Mouse (Mus musculus) limb, embryonic 15.5 days (tissue): ENCODE results near the gene S100a16. TPM values are rescaled to one million over a fixed set of nuclear protein-coding genes. Genes with fewer than 3 reads are reported as not detected.

Experiments used
- ATAC-seq: fragments of 200-750 bp; cut with Nextera tagmentation; 2 replicates; pipeline ENCODE4 v1.8.0; 2017; ENCODE audit warnings: low read depth, moderate TSS enrichment; ENCODE audit not compliant: insufficient number of reproducible peaks, low FRiP score, low TSS enrichment
- H3K27ac ChIP-seq: fragments of 300-500 bp; sonication (generic); 2 replicates; pipeline ENCODE4 v1.5.1; 2015; ENCODE audit warnings: moderate library complexity, mild to moderate bottlenecking, inconsistent platforms
- H3K27me3 ChIP-seq: fragments of 300-500 bp; sonication (generic); 2 replicates; pipeline ENCODE4 v1.6.1; 2015; ENCODE audit warnings: inconsistent platforms
- H3K36me3 ChIP-seq: fragments of 300-500 bp; sonication (generic); 2 replicates; pipeline ENCODE4 v1.6.1; 2015; ENCODE audit warnings: inconsistent platforms
- H3K4me1 ChIP-seq: fragments of 300-500 bp; sonication (generic); 2 replicates; pipeline ENCODE4 v1.6.1; 2015; ENCODE audit warnings: inconsistent platforms
- H3K4me2 ChIP-seq: fragments of 300-500 bp; sonication (generic); 2 replicates; pipeline ENCODE4 v1.6.1; 2015; ENCODE audit warnings: mild to moderate bottlenecking, inconsistent platforms
- H3K4me3 ChIP-seq: fragments of 300-500 bp; sonication (generic); 2 replicates; pipeline ENCODE4 v1.5.1; 2015; ENCODE audit warnings: mild to moderate bottlenecking, inconsistent platforms
- H3K9ac ChIP-seq: fragments of 300-500 bp; sonication (generic); 2 replicates; pipeline ENCODE4 v1.6.1; 2015; ENCODE audit warnings: inconsistent platforms
- H3K9me3 ChIP-seq: fragments of 300-500 bp; sonication (generic); 2 replicates; pipeline ENCODE4 v1.6.1; 2016; ENCODE audit warnings: inconsistent platforms
- WGBS: fragments of 180-500 bp; shearing (Covaris S2); methylation state at CpG from one replicate; pipeline ENCODE4 v1.1.7; 2015; 5-methylcytosine and 5-hydroxymethylcytosine counted together
- polyA plus RNA-seq: library from polyadenylated mRNA; unstranded; fragments of >200 nt; fragmentation: Nextera tagmentation; extraction: Ambion mirVana; gene quantifications from 2 replicates; pipeline ENCODE4 v1.2.1, GENCODE M21; 2015

Gene S100a16
- polyA plus RNA-seq, 1 experiment from 2014 or later = 426 TPM

DNA sequence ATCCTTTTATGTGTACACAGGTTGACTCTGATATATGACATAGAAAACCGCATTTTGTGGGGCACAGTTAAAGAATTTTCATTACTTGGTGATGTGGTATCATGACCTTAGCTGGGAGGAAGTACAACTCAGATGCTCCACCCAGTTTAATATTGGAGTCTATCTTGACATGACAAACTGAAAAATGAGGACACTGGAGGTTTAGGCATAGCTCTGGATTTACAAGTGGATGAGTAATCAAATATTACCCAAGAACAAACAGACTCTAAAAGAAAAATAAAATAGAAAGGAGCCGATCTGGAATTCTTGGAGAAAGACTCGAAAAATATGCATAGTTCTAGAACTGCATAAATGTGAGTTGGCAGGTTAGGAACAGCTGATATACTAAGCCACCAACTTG, 38.3 kb downstream of the S100a16 start:
- WGBS = 77% methylated on average over 3 of the region's 3 CpGs
- H3K27me3 ChIP-seq = no peaks in the 10 kb centered on the region

DNA sequence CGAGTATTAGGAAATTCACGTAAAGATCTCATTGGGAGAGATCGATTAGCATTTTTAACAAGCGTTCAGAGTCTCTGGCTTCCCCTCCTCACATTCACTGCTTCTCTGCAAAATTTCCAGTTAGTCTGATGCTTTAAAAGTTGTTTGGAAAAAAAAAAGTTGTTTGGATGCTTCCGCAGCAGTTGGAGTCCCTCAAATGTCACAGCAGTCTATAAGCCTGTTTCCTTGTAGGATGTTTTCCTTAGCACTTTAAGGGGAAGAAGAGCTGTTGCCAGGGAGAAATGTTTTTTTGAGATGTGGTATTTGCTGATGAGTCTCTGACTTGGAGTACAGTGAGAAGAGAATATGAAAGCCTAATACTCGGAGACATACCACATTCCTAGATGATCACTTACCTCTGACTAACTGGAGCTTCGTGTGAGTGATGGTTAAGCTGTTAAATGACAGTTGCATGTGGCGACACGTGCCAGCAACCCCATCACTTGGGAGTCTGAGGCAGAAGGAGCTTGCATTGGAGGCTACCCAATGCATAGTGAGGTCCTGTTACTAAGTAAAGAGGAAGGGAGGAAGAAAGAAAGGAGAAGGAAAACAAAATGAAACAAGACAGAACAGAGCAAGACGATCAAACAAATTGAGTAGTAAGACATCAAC, 39.4 kb downstream of the S100a16 start:
- no peak overlapping the region for H3K9ac ChIP-seq

More for the DNA sequence above, 38.3 kb downstream of the S100a16 start:
- H3K9me3 ChIP-seq = no peaks in the 10 kb centered on the region
- no peak overlapping the region for H3K4me2 ChIP-seq
- no peak overlapping the region for H3K27ac ChIP-seq
- H3K9ac ChIP-seq = no peak overlapping the region
- no peaks in the 10 kb centered on the region for H3K36me3 ChIP-seq
- H3K4me1 ChIP-seq = peaks cover 10% of the 10 kb centered on the region
- no peak for ATAC-seq
- no peak overlapping the region for H3K4me3 ChIP-seq

DNA sequence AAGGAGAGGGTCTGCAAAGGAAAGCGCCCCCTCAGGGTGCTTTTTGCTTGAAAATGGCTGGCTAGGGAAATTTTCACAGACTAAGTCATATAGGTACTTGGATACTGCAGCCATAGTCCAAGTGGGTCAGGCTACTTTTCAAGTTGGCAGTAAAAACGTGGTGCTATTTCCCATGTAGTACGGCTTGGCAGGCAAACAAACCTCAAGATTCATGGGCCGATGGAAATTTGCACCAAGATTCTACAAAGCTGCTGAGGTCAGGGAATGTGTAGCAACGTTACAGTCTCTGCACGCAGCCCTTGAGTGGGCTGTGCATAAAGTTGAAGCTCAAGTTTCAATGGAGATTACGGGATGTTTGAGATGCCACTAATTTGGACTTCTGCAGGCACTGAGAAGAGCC, 42.4 kb downstream of the S100a16 start:
- peak; percentile 62; the same call in 1 of the 2 replicates for ATAC-seq
- Histone ChIP-seq H3K27ac (peak overlapping the region; percentile 55), H3K36me3 (no peaks in the 10 kb centered on the region), H3K4me1 (peaks cover 17% of the 10 kb centered on the region), H3K27me3 (no peaks in the 10 kb centered on the region), H3K9me3 (no peaks in the 10 kb centered on the region), H3K9ac (no peak overlapping the region), H3K4me2 (no peak overlapping the region), H3K4me3 (no peak overlapping the region)
- 30% methylated on average over 7 of the region's 7 CpGs for WGBS

More for the DNA sequence above, 39.4 kb downstream of the S100a16 start:
- Histone ChIP-seq H3K4me1 (peaks cover 11% of the 10 kb centered on the region), H3K27ac (no peak overlapping the region), H3K4me2 (no peak overlapping the region), H3K4me3 (no peak overlapping the region), H3K27me3 (no peaks in the 10 kb centered on the region), H3K36me3 (no peaks in the 10 kb centered on the region), H3K9me3 (no peaks in the 10 kb centered on the region)
- WGBS = 58% methylated on average over 10 of the region's 10 CpGs
- no peak for ATAC-seq

DNA sequence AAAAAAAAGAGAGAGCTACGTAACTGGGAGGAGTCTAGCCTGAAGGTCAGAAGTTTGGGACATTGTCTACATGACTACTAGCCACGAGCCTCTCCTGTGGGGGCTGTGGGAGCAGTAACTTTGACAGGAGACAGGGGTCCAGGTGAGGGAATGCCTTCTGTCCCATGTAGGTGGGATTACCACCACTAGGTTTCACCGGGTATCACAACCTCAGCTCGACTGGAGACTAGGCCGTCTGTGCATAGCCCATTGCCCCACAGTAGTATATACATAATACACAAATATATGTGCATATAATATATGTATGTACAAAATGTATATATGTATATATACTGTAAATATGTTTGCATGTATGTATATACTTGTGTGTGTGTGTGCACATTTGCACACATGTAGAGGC, 44.1 kb downstream of the S100a16 start:
- no peaks in the 10 kb centered on the region for H3K9me3 ChIP-seq
- H3K9ac ChIP-seq = no peak overlapping the region
- no peaks in the 10 kb centered on the region for H3K36me3 ChIP-seq
- H3K4me3 ChIP-seq = no peak overlapping the region
- H3K27ac ChIP-seq = no peak overlapping the region
- peaks cover 25% of the 10 kb centered on the region for H3K4me1 ChIP-seq
- ATAC-seq = no peak
- 91% methylated on average over 5 of the region's 5 CpGs for WGBS
- H3K4me2 ChIP-seq = no peak overlapping the region
- H3K27me3 ChIP-seq = no peaks in the 10 kb centered on the region

DNA sequence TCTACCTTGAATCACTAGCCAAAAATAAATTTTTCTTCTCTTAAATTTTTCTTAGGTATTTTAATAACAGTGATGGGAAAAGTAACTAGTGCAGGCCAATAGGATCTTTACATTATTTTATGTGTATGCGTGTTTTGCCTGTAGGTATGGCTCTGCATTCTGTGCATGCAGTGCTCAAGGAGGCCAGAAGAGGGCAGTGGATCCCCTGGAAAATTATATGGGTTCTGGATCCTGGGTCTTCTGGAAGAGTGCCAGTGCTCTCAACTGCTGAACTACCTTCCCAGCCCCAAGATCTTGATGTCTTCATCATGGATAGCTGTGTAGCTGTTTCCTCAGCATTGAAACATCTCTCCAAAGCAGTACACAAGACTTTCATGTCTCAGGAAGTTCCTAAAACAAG, 45.1 kb downstream of the S100a16 start:
- H3K4me2 ChIP-seq = no peak overlapping the region
- no peak overlapping the region for H3K27ac ChIP-seq
- H3K9me3 ChIP-seq = no peaks in the 10 kb centered on the region
- H3K4me1 ChIP-seq = peaks cover 34% of the 10 kb centered on the region
- H3K9ac ChIP-seq = no peak overlapping the region
- no peak for ATAC-seq
- no peaks in the 10 kb centered on the region for H3K36me3 ChIP-seq
- no peak overlapping the region for H3K4me3 ChIP-seq
- 98% methylated on average over 1 of the region's 1 CpGs for WGBS
- no peaks in the 10 kb centered on the region for H3K27me3 ChIP-seq

DNA sequence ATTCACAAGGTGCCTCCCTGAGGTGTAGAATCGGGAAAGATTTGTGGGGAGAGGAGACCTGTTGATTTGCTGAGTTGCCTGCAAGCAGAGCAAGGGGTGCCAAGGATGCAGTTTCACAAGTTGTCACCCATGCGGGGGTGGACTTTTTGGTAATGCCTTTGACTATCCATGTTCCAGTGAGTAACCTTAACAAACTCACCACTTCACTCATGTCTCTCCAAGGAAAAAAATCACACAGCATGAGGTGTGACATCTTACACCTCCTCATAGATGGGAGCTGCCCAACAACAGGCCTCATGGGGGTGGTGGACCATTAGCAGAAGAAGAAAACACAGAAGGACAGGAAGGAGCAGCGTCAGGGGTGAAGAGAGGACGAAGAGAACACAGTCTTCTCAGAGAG, 45.5 kb downstream of the S100a16 start:
- no peak for ATAC-seq
- Histone ChIP-seq H3K9me3 (no peaks in the 10 kb centered on the region), H3K4me1 (peaks cover 38% of the 10 kb centered on the region), H3K9ac (no peak overlapping the region), H3K27me3 (no peaks in the 10 kb centered on the region), H3K27ac (no peak overlapping the region), H3K36me3 (no peaks in the 10 kb centered on the region), H3K4me2 (no peak overlapping the region), H3K4me3 (no peak overlapping the region)
- 78% methylated on average over 4 of the region's 4 CpGs for WGBS

DNA sequence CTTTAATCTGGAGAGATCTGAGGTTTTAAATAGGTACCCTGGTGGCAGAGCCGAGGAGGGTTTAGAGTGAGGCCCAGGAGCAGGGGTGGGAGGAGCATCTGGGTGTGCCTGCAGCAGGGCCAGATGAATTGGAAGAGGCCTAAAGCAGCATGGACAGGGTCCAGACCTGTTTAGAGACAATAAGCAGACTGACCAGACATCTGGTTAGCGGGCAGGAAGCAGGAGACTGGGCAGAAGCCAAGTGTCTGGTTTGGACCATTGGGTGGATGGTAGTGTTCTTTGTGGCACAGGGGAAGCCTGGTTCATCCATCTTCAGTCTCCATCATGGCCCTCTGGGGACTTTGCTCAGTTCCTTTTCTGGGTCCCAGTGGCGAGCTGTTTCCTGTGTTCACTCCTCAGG, 46.8 kb downstream of the S100a16 start:
- Histone ChIP-seq H3K4me1 (peaks cover 42% of the 10 kb centered on the region), H3K4me2 (no peak overlapping the region), H3K9me3 (no peaks in the 10 kb centered on the region), H3K27ac (no peak overlapping the region), H3K27me3 (no peaks in the 10 kb centered on the region), H3K4me3 (no peak overlapping the region), H3K36me3 (no peaks in the 10 kb centered on the region), H3K9ac (no peak overlapping the region)
- 37% methylated on average over 3 of the region's 3 CpGs for WGBS
- no peak for ATAC-seq

DNA sequence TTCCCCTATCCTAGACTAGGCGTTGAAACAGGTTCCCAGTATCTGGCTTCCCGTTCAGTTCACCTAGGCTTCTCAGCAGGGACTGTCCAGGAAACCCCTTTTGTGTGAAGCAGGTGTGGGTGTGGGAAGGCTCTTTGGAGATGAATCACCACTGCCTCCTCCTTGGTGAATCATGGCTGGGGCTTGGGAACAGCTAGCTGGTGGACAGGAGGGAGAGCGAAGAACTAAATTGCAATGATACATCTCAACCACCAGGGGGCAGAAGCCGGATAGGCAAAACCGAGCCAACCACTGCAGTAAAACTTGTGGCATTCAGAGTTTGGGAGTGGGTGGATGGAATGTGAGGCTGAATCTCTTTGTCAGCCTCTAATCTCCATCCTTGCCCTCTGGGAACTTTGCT, 48.5 kb downstream of the S100a16 start:
- Histone ChIP-seq H3K4me3 (no peak overlapping the region), H3K27me3 (no peaks in the 10 kb centered on the region), H3K9me3 (no peaks in the 10 kb centered on the region), H3K27ac (peak overlapping the region; percentile 71), H3K4me1 (peaks cover 31% of the 10 kb centered on the region), H3K9ac (no peak overlapping the region), H3K36me3 (no peaks in the 10 kb centered on the region), H3K4me2 (no peak overlapping the region)
- ATAC-seq = peak; percentile 41; the same call in 1 of the 2 replicates
- 30% methylated on average over 5 of the region's 5 CpGs for WGBS

DNA sequence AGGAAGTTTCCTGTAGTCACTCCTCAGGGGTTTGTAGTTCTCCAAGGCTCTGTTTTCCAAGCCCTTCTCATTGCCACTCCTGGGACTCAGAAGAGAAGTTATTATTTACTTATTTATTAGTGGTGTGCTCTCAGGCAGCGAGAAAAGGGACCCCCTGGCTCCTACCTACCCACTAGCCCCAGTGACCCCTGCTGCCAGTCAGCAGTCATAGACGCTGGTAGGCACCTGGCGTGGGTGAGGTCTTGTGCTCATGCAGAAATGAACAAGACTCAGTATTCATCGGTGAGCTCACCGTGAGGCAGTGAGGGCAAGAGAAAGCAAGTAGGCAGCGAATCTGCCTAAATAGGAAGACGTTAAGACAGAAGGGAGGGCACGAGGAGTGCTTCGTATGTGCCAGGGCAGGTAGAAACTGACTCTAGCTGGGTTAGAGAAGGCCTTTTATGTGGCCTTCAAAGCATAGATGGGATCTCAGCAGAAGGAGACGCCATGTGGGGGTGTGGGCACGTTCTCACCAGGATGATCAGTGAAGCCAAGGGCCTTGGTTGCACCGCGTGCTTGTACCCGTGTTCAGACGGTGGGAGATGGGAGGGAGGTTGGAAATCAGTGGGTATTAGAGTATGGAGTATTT, 49.1 kb downstream of the S100a16 start:
- Histone ChIP-seq H3K27me3 (no peaks in the 10 kb centered on the region), H3K27ac (peak overlapping the region; percentile 71), H3K9me3 (no peaks in the 10 kb centered on the region), H3K4me3 (no peak overlapping the region), H3K9ac (no peak overlapping the region), H3K4me2 (no peak overlapping the region), H3K36me3 (no peaks in the 10 kb centered on the region), H3K4me1 (peaks cover 31% of the 10 kb centered on the region)
- WGBS = 82% methylated on average over 15 of the region's 15 CpGs
- ATAC-seq = no peak

DNA sequence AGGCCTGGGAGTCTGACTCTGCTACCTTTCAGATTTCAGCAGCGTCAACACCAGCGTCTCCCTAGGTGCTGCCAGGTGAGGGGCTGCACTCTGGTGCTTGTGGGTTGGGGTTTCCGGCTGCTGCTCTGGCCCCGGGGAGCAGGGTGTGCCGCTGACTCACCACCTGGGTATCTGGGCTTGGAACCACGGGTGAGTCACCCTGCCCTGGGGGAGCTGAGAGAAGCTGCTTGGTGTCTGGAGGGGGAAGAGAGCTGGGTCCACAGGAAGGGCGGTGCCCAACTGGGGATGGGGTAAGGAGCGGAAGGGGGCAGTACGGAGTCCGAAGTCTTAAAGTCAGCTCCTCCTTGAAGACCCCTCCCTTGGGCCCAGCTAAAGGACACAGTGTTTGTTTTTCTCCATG, 49.9 kb downstream of the S100a16 start:
- Histone ChIP-seq H3K9me3 (no peaks in the 10 kb centered on the region), H3K4me1 (peaks cover 31% of the 10 kb centered on the region), H3K27me3 (no peaks in the 10 kb centered on the region), H3K4me2 (no peak overlapping the region), H3K27ac (peak overlapping the region; percentile 71), H3K9ac (no peak overlapping the region), H3K36me3 (no peaks in the 10 kb centered on the region), H3K4me3 (no peak overlapping the region)
- 49% methylated on average over 10 of the region's 10 CpGs for WGBS
- no peak for ATAC-seq

DNA sequence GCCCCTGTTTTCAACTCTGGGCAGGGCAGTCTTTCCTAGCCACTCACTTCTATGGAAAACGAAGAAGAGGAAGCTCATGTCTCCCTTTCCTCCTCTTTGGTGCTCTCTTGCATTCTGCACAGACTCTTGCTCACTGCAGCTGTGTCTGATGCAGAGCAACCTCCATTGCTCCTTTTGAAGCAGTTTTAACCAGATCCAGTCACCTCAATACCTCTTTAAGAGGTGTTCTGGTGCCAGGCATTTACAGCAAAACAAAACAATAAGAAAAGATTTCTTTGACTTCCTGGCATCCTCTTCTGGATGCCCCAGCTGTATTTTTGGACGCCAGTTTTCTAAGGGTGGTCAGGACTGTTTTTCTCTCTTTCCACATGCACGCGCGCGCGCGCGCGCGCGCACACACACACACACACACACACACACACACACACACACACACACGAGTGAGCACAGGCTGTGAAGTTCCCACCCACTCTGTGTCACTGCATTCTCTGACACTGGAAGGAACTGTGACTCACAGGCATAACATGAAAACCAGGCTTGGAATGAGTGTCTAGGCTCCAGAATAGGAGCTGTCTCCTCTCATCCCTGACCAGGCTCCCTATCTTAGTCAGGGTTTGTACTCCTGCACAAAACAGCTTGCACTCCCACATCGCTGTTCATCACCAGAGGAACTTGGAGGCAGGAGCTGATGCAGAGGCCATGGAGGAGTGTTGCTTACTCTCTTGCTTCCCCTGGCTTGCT, 50.5 kb downstream of the S100a16 start:
- WGBS = 87% methylated on average over 14 of the region's 14 CpGs
- H3K4me1 ChIP-seq = peaks cover 31% of the 10 kb centered on the region
- ATAC-seq = no peak
- H3K27me3 ChIP-seq = no peaks in the 10 kb centered on the region
- no peaks in the 10 kb centered on the region for H3K9me3 ChIP-seq
- H3K4me3 ChIP-seq = no peak overlapping the region
- no peaks in the 10 kb centered on the region for H3K36me3 ChIP-seq
- no peak overlapping the region for H3K9ac ChIP-seq
- H3K4me2 ChIP-seq = no peak overlapping the region
- H3K27ac ChIP-seq = peak overlapping the region; percentile 71

DNA sequence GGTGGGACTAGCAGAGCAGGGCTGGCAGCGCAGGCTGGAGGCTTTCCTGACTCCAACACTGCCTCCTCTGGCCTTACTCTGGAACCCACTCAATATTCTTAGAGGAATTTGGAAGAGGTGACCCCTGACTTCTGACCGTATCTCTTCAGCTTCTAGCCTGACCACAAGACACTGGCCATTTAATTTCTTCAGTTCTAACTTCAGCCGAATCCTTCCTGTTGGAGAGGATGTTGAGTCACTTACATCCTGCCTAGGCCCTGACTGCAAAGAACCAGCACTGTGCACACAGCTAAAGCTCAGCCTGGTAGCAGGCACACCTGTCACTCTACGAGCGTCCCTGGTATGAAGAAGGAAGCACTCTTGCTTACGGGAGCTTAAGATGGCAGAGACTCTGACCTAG, 52.3 kb downstream of the S100a16 start:
- Histone ChIP-seq H3K4me2 (no peak overlapping the region), H3K27me3 (no peaks in the 10 kb centered on the region), H3K27ac (no peak overlapping the region), H3K9me3 (no peaks in the 10 kb centered on the region), H3K4me1 (peaks cover 25% of the 10 kb centered on the region), H3K36me3 (no peaks in the 10 kb centered on the region), H3K4me3 (no peak overlapping the region), H3K9ac (no peak overlapping the region)
- no peak for ATAC-seq
- 75% methylated on average over 6 of the region's 6 CpGs for WGBS
